Mouse (Mus musculus): Measurements from ENCODE around the gene Cbx5. TPM values are rescaled to one million over a fixed set of nuclear protein-coding genes. Genes with fewer than 3 reads are reported as not detected.

The Cbx5 gene
- total RNA-seq, 1 experiment from 2014 or later, result 211 TPM

Other genes starting within 250 kb of the Cbx5 start
- not detected in 2 replicates for gene Hoxc8, start 249.2 kb downstream of the Cbx5 start, total RNA-seq (2017)
- gene Hoxc6, start 241.6 kb downstream of the Cbx5 start, total RNA-seq (2017), result not detected in 2 replicates
- gene Hoxc4, start 220.9 kb downstream of the Cbx5 start, total RNA-seq (2017), result 0.69 TPM in 1 of 2 replicates, not detected in the other
- gene Smug1, start 72.7 kb downstream of the Cbx5 start, total RNA-seq (2017), result 3.7 and 6.1 TPM in 2 replicates
- 1,381 and 2,732 TPM in 2 replicates for gene Hnrnpa1, start 616 bp upstream of the Cbx5 start, total RNA-seq (2017)
- 198 and 245 TPM in 2 replicates for gene Nfe2, start 18.6 kb upstream of the Cbx5 start, total RNA-seq (2017)
- gene Copz1, start 32.9 kb upstream of the Cbx5 start, total RNA-seq (2017), result 59.5 and 76.0 TPM in 2 replicates
- gene Gpr84, start 70.8 kb upstream of the Cbx5 start, total RNA-seq (2017), result 1.3 and 2.1 TPM in 2 replicates
- 2.7 and 3.9 TPM in 2 replicates for gene Zfp385a, start 100.3 kb upstream of the Cbx5 start, total RNA-seq (2017)
- 10.3 and 11.7 TPM in 2 replicates for gene Itga5, start 126.9 kb upstream of the Cbx5 start, total RNA-seq (2017)
- not detected in 2 replicates for gene Gtsf1, start 190.7 kb upstream of the Cbx5 start, total RNA-seq (2017)
- not detected in 2 replicates for gene Gtsf2, start 208.7 kb upstream of the Cbx5 start, total RNA-seq (2017)
- 130 and 158 TPM in 2 replicates for gene Nckap1l, start 214.0 kb upstream of the Cbx5 start, total RNA-seq (2017)